Comparison of ENCODE assay signal across 9 mouse cellular contexts in genomic region chr1:64705230-64705629, GRCm38 (mm10). TPM values are rescaled to one million over a fixed set of nuclear protein-coding genes. Genes with fewer than 3 reads are reported as not detected.
DNase-seq lines count a peak whose midpoint lies in the region; ATAC-seq and TF ChIP-seq lines count a peak whose summit lies in the region.
"Had no signal": no experiment of that assay in that cellular context is flagged by ENCODE, and none has a peak within 500 bp of the region (broad histone marks: within the 10 kb centered on the region; RNA-seq: fewer than 3 reads in every experiment).

No protein-coding gene starts in this region.

- 50% methylated on average over 6 of the region's 6 CpGs for WGBS in forebrain, embryonic 10.5 days
- 49% methylated on average over 6 of the region's 6 CpGs for WGBS in forebrain, embryonic 12.5 days
- WGBS in lung, embryonic 14.5 days, result 45% methylated on average over 6 of the region's 6 CpGs

- H3K36me3 ChIP-seq in forebrain, embryonic 10.5 days (replicated peaks), result peaks cover 63% of the 10 kb centered on the region
- peaks cover 10% of the 10 kb centered on the region for H3K36me3 ChIP-seq in forebrain, embryonic 12.5 days (replicated peaks)
- H3K36me3 ChIP-seq in MEL (ENCODE audit: control insufficient read depth in 1 of 2, insufficient read depth in 2 of 2, low read length in 2 of 2), result peaks cover 0 to 11% of the 10 kb centered on the region in 2 experiments; a peak in 2 of 4 replicates
- H3K36me3 ChIP-seq in lung, embryonic 14.5 days (ENCODE audit: insufficient read depth), result peaks cover 24% of the 10 kb centered on the region

- DNase-seq in forebrain, embryonic 10.5 days (ENCODE audit: extremely low spot score, low spot score), result peak; percentile 31
- peak; percentile 85 for DNase-seq in MEL (ENCODE audit: low read depth, low spot score)
- peak; percentile 57 for DNase-seq in cerebellum, adult 8-10 months
- DNase-seq in gastrocnemius, adult 2 months, result peak; percentile 53
- peak; percentile 79 to 86 for DNase-seq in kidney, postnatal 36 days
- DNase-seq in lung, embryonic 14.5 days, result peak; percentile 87
- DNase-seq in right cerebral cortex, postnatal 14 days, result peak; percentile 56

- H3K9ac ChIP-seq in forebrain, embryonic 12.5 days, result no peak overlapping the region
- H3K9ac ChIP-seq in MEL (ENCODE audit: control insufficient read depth, low read depth, low read length, poor library complexity, severe bottlenecking), result no peak overlapping the region
- no peak overlapping the region for H3K9ac ChIP-seq in lung, embryonic 14.5 days
- H3K9ac ChIP-seq: heart, embryonic 15.5 days had no signal

- no peak overlapping the region for H3K27ac ChIP-seq in forebrain, embryonic 10.5 days
- no peak overlapping the region for H3K27ac ChIP-seq in forebrain, embryonic 12.5 days
- H3K27ac ChIP-seq in MEL (ENCODE audit: control insufficient read depth, low read depth, low read length), result no peak overlapping the region
- no peak overlapping the region for H3K27ac ChIP-seq in gastrocnemius, adult 2 months
- no peak overlapping the region for H3K27ac ChIP-seq in lung, embryonic 14.5 days (ENCODE audit: low read depth)
- H3K27ac ChIP-seq: heart, embryonic 15.5 days had no signal

- TF ChIP-seq RAD21 in MEL (IDR thresholded peaks at IDR 0.05; ENCODE audit: low read depth, low read length), result peak; percentile 69

- H3K4me1 ChIP-seq in forebrain, embryonic 10.5 days, result no peaks in the 10 kb centered on the region
- no peaks in the 10 kb centered on the region for H3K4me1 ChIP-seq in forebrain, embryonic 12.5 days
- peaks cover 0 to 7% of the 10 kb centered on the region in 2 experiments; a peak in 1 of 4 replicates for H3K4me1 ChIP-seq in MEL (ENCODE audit: control insufficient read depth in 1 of 2, insufficient read depth in 2 of 2, low read length in 2 of 2)
- no peaks in the 10 kb centered on the region for H3K4me1 ChIP-seq in lung, embryonic 14.5 days (ENCODE audit: insufficient read depth)
- H3K4me1 ChIP-seq: heart, embryonic 15.5 days had no signal

- no peak for TF ChIP-seq EP300 in MEL (IDR thresholded peaks at IDR 0.05; ENCODE audit: low read depth in 1 of 2, low read length in 2 of 2)

- no peaks in the 10 kb centered on the region for H3K79me2 ChIP-seq in MEL (ENCODE audit: control insufficient read depth, insufficient read depth, low read length, poor library complexity)

- TF ChIP-seq POLR2A in MEL (IDR thresholded peaks at IDR 0.05; ENCODE audit: control insufficient read depth in 1 of 2, insufficient read depth in 1 of 2, low read depth in 1 of 2, low read length in 2 of 2, poor library complexity in 1 of 2), result no peak

- intact Hi-C loops in gastrocnemius, adult 2 months (cut with DNase I), result loop anchor here (10.0 kb wide), 1 partner anchor 1040 kb away; no protein-coding TSS in a partner anchor

- no peaks in the 10 kb centered on the region for H3K27me3 ChIP-seq in forebrain, embryonic 10.5 days (ENCODE audit: poor library complexity, severe bottlenecking)
- H3K27me3 ChIP-seq in forebrain, embryonic 12.5 days, result no peaks in the 10 kb centered on the region
- no peaks in the 10 kb centered on the region for H3K27me3 ChIP-seq in MEL (ENCODE audit: control insufficient read depth in 1 of 2, insufficient read depth in 2 of 2, low read length in 2 of 2)
- H3K27me3 ChIP-seq in lung, embryonic 14.5 days (ENCODE audit: insufficient read depth, low read length), result no peaks in the 10 kb centered on the region
- H3K27me3 ChIP-seq: heart, embryonic 15.5 days had no signal

- H3K9me3 ChIP-seq in forebrain, embryonic 10.5 days, result no peaks in the 10 kb centered on the region
- no peaks in the 10 kb centered on the region for H3K9me3 ChIP-seq in forebrain, embryonic 12.5 days
- no peaks in the 10 kb centered on the region for H3K9me3 ChIP-seq in MEL (replicated peaks; ENCODE audit: insufficient read depth, low read length)
- H3K9me3 ChIP-seq in lung, embryonic 14.5 days (ENCODE audit: low read depth, low read length), result no peaks in the 10 kb centered on the region
- H3K9me3 ChIP-seq: heart, embryonic 15.5 days had no signal

- no peak overlapping the region for H3K4me3 ChIP-seq in forebrain, embryonic 10.5 days
- H3K4me3 ChIP-seq in forebrain, embryonic 12.5 days (replicated peaks), result no peak overlapping the region
- no peak overlapping the region for H3K4me3 ChIP-seq in MEL (ENCODE audit: control insufficient read depth in 1 of 2, insufficient read depth in 1 of 2, low read depth in 2 of 2, low read length in 2 of 2)
- H3K4me3 ChIP-seq in gastrocnemius, adult 2 months, result no peak overlapping the region
- H3K4me3 ChIP-seq in lung, embryonic 14.5 days (ENCODE audit: low read depth, low read length), result no peak overlapping the region
- H3K4me3 ChIP-seq: heart, embryonic 15.5 days had no signal

- no peak for ATAC-seq in forebrain, embryonic 12.5 days (ENCODE audit: low FRiP score)
- peak; percentile 49; the same call in 1 of the 2 replicates for ATAC-seq in lung, embryonic 14.5 days (ENCODE audit: insufficient read depth)

- peak; percentile 39 to 74 (median 61) for TF ChIP-seq CTCF in MEL (IDR thresholded peaks at IDR 0.05 in 2 of 3, conservative IDR thresholded peaks at IDR 0.05 in 1 of 3; ENCODE audit: control insufficient read depth in 1 of 3, insufficient read depth in 1 of 3, low read depth in 2 of 3, low read length in 3 of 3, poor library complexity in 1 of 3, severe bottlenecking in 1 of 3)
- peak; percentile 72 for TF ChIP-seq CTCF in gastrocnemius, adult 2 months (IDR thresholded peaks at IDR 0.05)
- peak; percentile 71 for TF ChIP-seq CTCF in lung, embryonic 14.5 days (IDR thresholded peaks at IDR 0.05; ENCODE audit: low read depth)

- H3K4me2 ChIP-seq in forebrain, embryonic 12.5 days, result no peak overlapping the region
- H3K4me2 ChIP-seq in lung, embryonic 14.5 days, result no peak overlapping the region
- H3K4me2 ChIP-seq: heart, embryonic 15.5 days had no signal

TF ChIP-seq in MEL, 35 proteins besides CTCF, POLR2A, EP300 and RAD21:
- TF ChIP-seq SMC3 (IDR thresholded peaks at IDR 0.05; ENCODE audit: low read depth, low read length) (peak; percentile 69), HCFC1 (IDR thresholded peaks at IDR 0.05; ENCODE audit: low read depth, low read length) (0 out of 2 replicates have a peak, but pooled peaks have one; percentile 41), GATA1 (IDR thresholded peaks at IDR 0.05; ENCODE audit: low read depth, low read length) (no peak), ZC3H11A (IDR thresholded peaks at IDR 0.05; ENCODE audit: low read depth, low read length) (peak; percentile 63)

RNA-seq across cellular contexts. Expression of gene Ccnyl1, which starts 15.0 kb away (rescaled TPM):
- polyA plus RNA-seq in forebrain, embryonic 10.5 days (2016; fragmentation: Nextera tagmentation; extraction: Ambion mirVana), result 7.0 and 7.1 TPM in 2 replicates
- polyA plus RNA-seq in forebrain, embryonic 12.5 days (2016; fragmentation: Nextera tagmentation; extraction: Ambion mirVana), result 5.9 and 6.2 TPM in 2 replicates
- 3.0 and 4.9 TPM in 2 replicates for total RNA-seq in MEL (2012; rRNA removed)
- polyA plus RNA-seq in MEL (2012; ENCODE audit: insufficient read depth in 1 of 2, insufficient read length in 2 of 2, low read depth in 1 of 2, low replicate concordance in 2 of 2, missing spikeins in 1 of 2), result 10 to 100 TPM in 1 of 2 experiments, not detected in 1; 18.1 TPM
- total RNA-seq in gastrocnemius, adult 2 months (2021), result 10 to 100 TPM; 19.7 to 20.5 TPM
- 6.8 and 8.4 TPM in 2 replicates for polyA plus RNA-seq in lung, embryonic 14.5 days (2014; fragmentation: Nextera tagmentation; extraction: Ambion mirVana)

RNA-seq across cellular contexts. Expression of gene Fzd5, which starts 32.3 kb away (rescaled TPM):
- 1.4 and 2.3 TPM in 2 replicates for polyA plus RNA-seq in forebrain, embryonic 10.5 days (2016; fragmentation: Nextera tagmentation; extraction: Ambion mirVana)
- 1.0 and 1.5 TPM in 2 replicates for polyA plus RNA-seq in forebrain, embryonic 12.5 days (2016; fragmentation: Nextera tagmentation; extraction: Ambion mirVana)
- total RNA-seq in MEL (2012; rRNA removed), result 1.4 TPM in 2 replicates
- polyA plus RNA-seq in MEL (2012; ENCODE audit: insufficient read depth in 1 of 2, insufficient read length in 2 of 2, low read depth in 1 of 2, low replicate concordance in 2 of 2, missing spikeins in 1 of 2), result 1 to 10 TPM in 1 of 2 experiments, not detected in 1; 2.9 TPM
- total RNA-seq in gastrocnemius, adult 2 months (2021), result 1 to 10 TPM; 1.2 to 2.3 TPM
- polyA plus RNA-seq in lung, embryonic 14.5 days (2014; fragmentation: Nextera tagmentation; extraction: Ambion mirVana), result 2.0 and 2.6 TPM in 2 replicates

Comparison
In these comparisons a context has a peak if more than half of its experiments do, and no peak if none do; other contexts are left out.
1. DNase-seq: peak in every context shown above with its lines; median percentile 87 in lung, embryonic 14.5 days; 85 in MEL; 82 in kidney, postnatal 36 days; 57 in cerebellum, adult 8-10 months; 56 in right cerebral cortex, postnatal 14 days; 53 in gastrocnemius, adult 2 months; 31 in forebrain, embryonic 10.5 days.